Mouse (Mus musculus) ES-E14 (cell line): Measurements from ENCODE around the gene Snrnp35. TPM values are rescaled to one million over a fixed set of nuclear protein-coding genes. Genes with fewer than 3 reads are reported as not detected.

Source experiments
- DNase-seq: peaks from one replicate; pipeline ENCODE4 v3.0.0-alpha.2; 2013; ENCODE audit warnings: low read depth, low spot score
- H3K27ac ChIP-seq: 2 replicates; pipeline ENCODE4 v1.5.1; 2012; ENCODE audit warnings: low read depth, mild to moderate bottlenecking, low read length, moderate library complexity, mixed read lengths; ENCODE audit not compliant: poor library complexity, insufficient read depth, severe bottlenecking
- H3K36me3 ChIP-seq: 2 replicates; pipeline ENCODE4 v1.6.1; 2012; ENCODE audit warnings: mild to moderate bottlenecking, low read length, moderate library complexity, mixed read lengths; ENCODE audit not compliant: control insufficient read depth, poor library complexity, insufficient read depth, severe bottlenecking
- H3K4me1 ChIP-seq, 2 experiments: fragments of 150-350 bp in 1 of 2; sonication (generic) in 1 of 2; 2 replicates each; pipeline ENCODE4 v1.6.1; 2012; ENCODE audit warnings: low read length in 2 of 2, mild to moderate bottlenecking in 1 of 2, mixed read lengths in 1 of 2; ENCODE audit not compliant: control insufficient read depth in 2 of 2, insufficient read depth in 2 of 2, poor library complexity in 1 of 2
- H3K4me3 ChIP-seq, 2 experiments: fragments of 150-350 bp in 1 of 2; sonication (generic) in 1 of 2; 2 replicates each; pipeline ENCODE4 v1.5.1; 2012; ENCODE audit warnings: low read length in 2 of 2, low read depth in 1 of 2, mild to moderate bottlenecking in 1 of 2, mixed read lengths in 1 of 2; ENCODE audit not compliant: insufficient read depth in 1 of 2, poor library complexity in 1 of 2, severe bottlenecking in 1 of 2
- H3K9ac ChIP-seq: 2 replicates; pipeline ENCODE4 v1.6.1; 2012; ENCODE audit warnings: low read depth, mild to moderate bottlenecking, low read length, mixed read lengths; ENCODE audit not compliant: poor library complexity, insufficient read depth, severe bottlenecking
- H3K9me3 ChIP-seq: fragments of 150-350 bp; sonication (generic); 2 replicates; pipeline ENCODE4 v1.6.1; 2012; ENCODE audit warnings: low read depth, mild to moderate bottlenecking, low read length; ENCODE audit not compliant: control insufficient read depth, insufficient read depth
- CHD2 ChIP-seq: IDR thresholded peaks from 2 replicates; pipeline ENCODE4 v1.6.1; 2014; ENCODE audit warnings: mild to moderate bottlenecking, low read depth, low read length, inconsistent platforms
- HCFC1 ChIP-seq: IDR thresholded peaks from 2 replicates; pipeline ENCODE4 v1.6.1; 2012; ENCODE audit warnings: low read length, inconsistent platforms, borderline replicate concordance; ENCODE audit not compliant: insufficient read depth
- MAFK ChIP-seq: IDR thresholded peaks from 2 replicates; pipeline ENCODE4 v1.6.1; 2014; ENCODE audit warnings: mild to moderate bottlenecking, low read depth, low read length, inconsistent platforms; ENCODE audit not compliant: insufficient read depth
- ZC3H11A ChIP-seq: IDR thresholded peaks from 2 replicates; pipeline ENCODE4 v1.6.1; 2012; ENCODE audit warnings: low read depth, mild to moderate bottlenecking, inconsistent platforms, low read length, borderline replicate concordance
- ZNF384 ChIP-seq: IDR thresholded peaks from 2 replicates; pipeline ENCODE4 v1.6.1; 2012; ENCODE audit warnings: low read depth, low read length, inconsistent platforms
- in situ Hi-C, 2 experiments: fragments of 600-800 bp; cut with MboI; formaldehyde crosslinking; loops; one replicate each; pipeline ENCODE4 v1.15.1; 2025; ENCODE audit warnings: low sequenced_read_pairs in 2 of 2, inconsistent platforms in 1 of 2; ENCODE audit not compliant: unreplicated experiment in 2 of 2
- total RNA-seq: library from RNA; depleted of rRNA; stranded (reverse); fragments of 300-350 nt; gene quantifications from 2 replicates; pipeline ENCODE4 v1.2.3, GENCODE M21; 2012

Gene Snrnp35
- total RNA-seq, 1 experiment = 10.6 TPM

DNA sequence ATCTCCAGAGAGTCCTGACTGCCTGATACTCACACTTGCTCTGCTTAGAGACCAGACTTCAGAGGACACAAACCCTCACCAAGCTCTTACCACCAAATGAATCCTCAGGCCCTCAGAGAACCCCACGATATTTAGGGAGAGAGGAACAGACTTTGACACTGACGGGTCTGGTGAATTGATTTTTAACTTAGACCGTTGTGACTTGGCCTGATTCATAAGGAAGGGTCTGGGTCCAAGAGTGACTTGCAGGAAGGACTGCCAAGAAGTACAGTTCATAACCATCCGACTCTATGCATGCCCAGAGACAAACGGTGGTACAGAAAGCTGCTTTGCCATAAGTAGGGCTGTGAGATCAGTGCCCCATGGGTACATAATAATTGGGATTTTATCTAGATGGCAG is 2.7 kb downstream of the Snrnp35 start:
- Histone ChIP-seq H3K9me3 (no peaks in the 10 kb centered on the region), H3K4me1 (peaks cover 0 to 3% of the 10 kb centered on the region in 2 experiments; a peak in 1 of 4 replicates), H3K9ac (no peak overlapping the region), H3K4me3 (no peak overlapping the region), H3K27ac (no peak overlapping the region), H3K36me3 (no peaks in the 10 kb centered on the region)
- in situ Hi-C loops = no loop called here
- DNase-seq = no peak
- TF ChIP-seq HCFC1 = no peak
- TF ChIP-seq ZNF384 = no peak
- TF ChIP-seq MAFK = no peak

GRCm38 (mm10) chr5:124488885-124489284 is 6.0 kb downstream of the Snrnp35 start:
- Histone ChIP-seq H3K9ac (no peak overlapping the region), H3K4me3 (no peak overlapping the region), H3K27ac (no peak overlapping the region), H3K4me1 (no peaks in the 10 kb centered on the region; a peak in 1 of 4 replicates), H3K9me3 (no peaks in the 10 kb centered on the region), H3K36me3 (peaks cover 8% of the 10 kb centered on the region)
- TF ChIP-seq MAFK = no peak
- DNase-seq = no peak
- in situ Hi-C loops = no loop called here

- Histone ChIP-seq H3K9ac (no peak overlapping the region), H3K4me3 (no peak overlapping the region), H3K27ac (no peak overlapping the region), H3K36me3 (peaks cover 10% of the 10 kb centered on the region), H3K4me1 (no peaks in the 10 kb centered on the region; a peak in 1 of 4 replicates), H3K9me3 (no peaks in the 10 kb centered on the region)
- TF ChIP-seq ZC3H11A (no peak), HCFC1 (no peak), CHD2 (no peak), ZNF384 (no peak), MAFK (no peak)
- no peak for DNase-seq
- in situ Hi-C loops = no loop called here
Measured at GRCm38 (mm10) chr5:124491732-124492131, 8.8 kb downstream of the Snrnp35 start.

DNA sequence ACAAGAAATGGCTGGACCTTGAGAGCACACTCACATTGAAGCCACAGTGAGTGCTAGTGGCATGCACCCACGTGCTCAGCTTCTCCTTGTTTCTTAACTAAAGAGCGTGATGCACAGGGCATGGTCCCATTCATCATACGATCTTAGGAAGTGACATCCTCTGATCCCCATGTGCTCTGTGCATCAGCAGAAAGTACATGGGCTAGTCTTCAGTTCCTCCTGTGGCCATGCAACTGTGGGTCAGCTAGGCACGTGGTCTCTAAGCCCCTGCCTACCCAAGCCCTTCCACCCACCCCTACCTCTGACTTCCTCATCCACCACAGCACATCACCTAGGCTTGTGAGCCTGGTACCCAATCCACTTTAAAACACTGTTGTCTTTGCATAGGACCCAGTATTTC is 9.7 kb downstream of the Snrnp35 start:
- no peaks in the 10 kb centered on the region; a peak in 1 of 4 replicates for H3K4me1 ChIP-seq
- no peaks in the 10 kb centered on the region for H3K9me3 ChIP-seq
- no peak for TF ChIP-seq HCFC1
- no peak for TF ChIP-seq ZNF384
- TF ChIP-seq CHD2 = no peak
- no peak for TF ChIP-seq ZC3H11A
- TF ChIP-seq MAFK = no peak
- no peak overlapping the region for H3K9ac ChIP-seq
- peaks cover 10% of the 10 kb centered on the region for H3K36me3 ChIP-seq
- no peak for DNase-seq
- H3K27ac ChIP-seq = no peak overlapping the region
- in situ Hi-C loops = no loop called here
- H3K4me3 ChIP-seq = no peak overlapping the region

DNA sequence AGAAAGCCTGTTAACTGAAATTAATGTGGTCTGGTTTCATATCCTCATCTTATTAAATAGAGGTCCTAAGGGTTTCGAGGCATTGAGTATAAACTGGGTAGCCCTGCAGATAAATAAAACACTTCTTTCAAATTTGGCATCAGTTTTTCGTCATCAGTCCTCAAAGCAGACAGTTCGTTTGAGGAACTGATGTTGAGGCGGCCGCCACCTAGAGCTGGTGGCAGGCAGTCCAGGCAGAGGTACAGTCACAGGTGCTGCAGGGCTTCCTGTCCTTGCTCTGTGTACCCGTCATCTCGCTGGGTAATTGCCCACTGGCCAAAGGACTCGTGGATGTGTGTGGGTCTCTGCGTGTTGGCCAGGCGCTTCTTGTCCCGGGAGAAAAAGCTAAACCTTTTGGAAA is 10.5 kb downstream of the Snrnp35 start:
- no peak for DNase-seq
- H3K4me1 ChIP-seq = no peaks in the 10 kb centered on the region; a peak in 1 of 4 replicates
- H3K36me3 ChIP-seq = peaks cover 10% of the 10 kb centered on the region
- H3K9ac ChIP-seq = no peak overlapping the region
- H3K4me3 ChIP-seq = no peak overlapping the region
- in situ Hi-C loops = no loop called here
- TF ChIP-seq MAFK = no peak
- no peak for TF ChIP-seq ZNF384
- TF ChIP-seq ZC3H11A = no peak
- no peak for TF ChIP-seq HCFC1
- no peak for TF ChIP-seq CHD2
- H3K9me3 ChIP-seq = no peaks in the 10 kb centered on the region
- no peak overlapping the region; the same call in 1 of the 2 replicates for H3K27ac ChIP-seq
